Mouse (Mus musculus) kidney, postnatal 36 days (tissue): ENCODE measurements around the gene Clps.

Experiments used
- DNase-seq, 2 experiments: peaks; one replicate each; pipeline ENCODE4 v3.0.0; 2021 to 2022; ENCODE audit warnings: mixed read lengths in 2 of 2

Clps gene

DNA sequence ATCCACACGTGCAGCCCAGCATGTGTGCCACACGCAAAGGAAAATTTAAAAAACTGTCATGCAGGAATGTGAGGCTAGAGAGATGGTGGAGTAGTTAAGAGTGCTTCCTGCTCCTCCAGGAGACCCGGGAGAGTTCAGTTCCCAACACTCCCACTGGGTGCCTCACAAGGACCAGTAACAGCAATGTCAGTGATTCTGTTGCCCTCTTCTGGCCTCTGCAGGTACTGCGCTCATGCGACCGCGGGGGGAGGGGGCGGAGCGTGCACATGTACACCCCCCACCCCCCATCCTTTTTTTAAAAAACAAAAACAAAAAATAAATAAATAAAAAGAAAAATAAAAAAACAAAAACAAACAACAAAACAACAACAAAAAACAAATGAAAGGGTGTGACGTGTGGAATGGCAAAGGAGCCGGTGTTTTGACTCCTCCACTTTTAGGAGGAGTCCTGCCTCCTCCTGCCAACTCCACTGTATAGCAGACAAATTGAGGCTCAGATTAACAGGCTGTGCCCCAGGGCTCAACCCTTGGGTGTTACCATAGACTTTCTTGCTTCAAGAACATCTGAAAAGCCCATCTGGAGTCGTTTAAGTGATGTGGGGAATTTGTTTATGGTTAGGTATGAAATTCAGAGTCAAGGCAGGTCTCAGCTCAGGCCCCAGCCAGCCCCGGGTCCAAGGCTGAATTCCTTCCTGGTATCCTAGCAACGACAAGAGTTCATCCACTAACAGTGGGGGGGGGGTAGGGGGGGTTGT lies 7.3 kb downstream of the Clps start:
- peak; percentile 55 to 81 for DNase-seq

DNA sequence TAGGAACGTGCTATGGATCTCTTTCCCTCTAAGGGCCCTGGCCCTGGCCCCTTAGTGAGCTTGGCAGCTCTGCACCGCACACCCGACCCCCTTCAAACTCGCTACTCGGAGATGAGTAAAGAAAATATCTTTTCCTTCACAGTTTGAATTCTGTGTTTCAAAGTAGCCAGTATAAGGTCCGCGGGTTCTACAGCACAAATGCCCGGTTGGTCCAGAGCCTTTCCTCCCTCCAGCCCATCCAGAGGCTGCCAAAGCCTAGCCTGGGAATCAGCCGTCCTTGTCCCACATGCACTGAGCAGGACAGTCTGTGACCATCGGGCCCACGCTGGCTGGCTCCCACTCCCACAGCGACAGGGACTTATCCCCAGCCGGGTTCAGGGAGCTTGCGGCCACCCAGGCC lies 11.5 kb downstream of the Clps start, which contains the start of gene Clpsl2:
Gene Clpsl2, plus strand, starts transcription at position 301 of the 400 bp plus-strand sequence.
- DNase-seq, result no peak

DNA sequence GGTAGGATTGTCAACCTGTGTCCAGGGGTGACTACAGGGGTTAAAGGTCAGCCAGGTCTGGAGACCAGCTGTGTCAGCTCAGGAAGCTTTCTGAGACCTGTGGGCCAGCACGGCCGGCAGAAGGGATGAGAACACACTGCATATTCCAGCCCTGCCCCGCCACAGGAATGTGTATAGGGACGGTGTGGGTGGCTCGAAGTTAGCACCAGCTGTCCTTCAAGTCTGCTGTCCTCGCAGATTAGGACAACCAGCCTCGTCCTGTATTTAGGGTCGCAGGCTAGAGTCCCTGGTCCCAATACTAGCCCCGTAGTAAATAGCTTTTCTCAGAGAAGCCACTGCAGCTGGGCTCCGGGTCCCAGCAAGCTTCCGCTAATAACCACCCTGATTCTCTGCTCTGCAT lies 12.0 kb downstream of the Clps start:
- DNase-seq, result no peak

DNA sequence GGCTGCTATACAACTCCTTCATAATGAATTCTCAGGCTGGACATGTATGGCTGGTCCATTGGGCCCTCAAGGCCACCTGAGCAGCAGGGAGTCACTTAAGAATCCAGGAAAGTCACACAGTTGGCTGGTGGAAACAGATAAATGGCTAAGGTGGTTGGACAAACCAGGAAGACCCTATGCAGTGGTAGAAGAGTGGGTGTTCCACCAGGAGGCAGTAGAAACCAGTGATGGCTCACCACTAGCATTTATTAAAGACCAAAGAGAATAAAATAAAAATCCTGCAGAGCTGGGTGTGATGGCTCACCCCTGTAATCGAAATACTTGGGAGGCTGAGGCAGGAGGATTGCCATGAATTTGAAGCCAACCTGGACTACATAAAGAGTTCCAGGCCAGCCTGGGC lies 13.6 kb downstream of the Clps start:
- DNase-seq, result peak in 1 of 2 experiments; percentile 65

DNA sequence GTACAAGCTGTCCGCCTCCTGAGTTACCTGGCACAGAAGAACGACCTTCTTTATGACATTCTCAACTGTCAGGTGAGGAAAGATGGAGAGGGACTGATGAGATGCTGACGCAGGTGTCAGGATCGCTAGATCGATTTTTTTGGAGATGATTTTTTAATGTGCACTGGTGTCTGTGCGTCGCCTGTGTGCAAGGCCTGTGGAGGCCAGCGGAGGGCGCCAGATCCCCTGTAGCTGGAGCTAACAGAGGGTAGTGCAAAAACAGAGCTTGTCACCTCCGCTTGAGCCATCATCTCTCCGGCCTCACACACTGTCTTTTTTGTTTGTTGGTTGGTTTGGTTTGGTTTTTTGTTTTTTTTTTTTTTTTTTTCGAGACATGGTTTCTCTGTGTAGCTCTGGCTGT lies 22.7 kb downstream of the Clps start:
- DNase-seq, result no peak

DNA sequence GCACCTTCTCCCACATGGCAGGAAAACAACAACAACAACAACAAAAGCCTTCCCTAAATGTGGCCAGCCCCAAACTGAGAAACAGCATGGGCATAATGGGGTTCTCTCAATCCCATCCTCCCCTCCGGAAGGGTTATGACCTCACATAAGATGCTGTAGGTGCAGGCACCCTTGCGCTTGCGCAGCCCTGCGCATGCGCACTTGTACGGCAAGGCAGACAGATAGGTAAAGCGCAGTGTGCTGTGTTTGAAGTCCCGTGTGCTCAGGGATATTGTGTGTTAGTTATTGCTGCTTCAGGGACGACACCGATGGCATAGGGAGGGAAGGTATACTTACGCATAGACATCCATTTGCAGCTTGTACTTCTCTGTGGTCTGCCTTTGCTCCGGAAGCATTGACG lies 27.2 kb downstream of the Clps start:
- no peak for DNase-seq

DNA sequence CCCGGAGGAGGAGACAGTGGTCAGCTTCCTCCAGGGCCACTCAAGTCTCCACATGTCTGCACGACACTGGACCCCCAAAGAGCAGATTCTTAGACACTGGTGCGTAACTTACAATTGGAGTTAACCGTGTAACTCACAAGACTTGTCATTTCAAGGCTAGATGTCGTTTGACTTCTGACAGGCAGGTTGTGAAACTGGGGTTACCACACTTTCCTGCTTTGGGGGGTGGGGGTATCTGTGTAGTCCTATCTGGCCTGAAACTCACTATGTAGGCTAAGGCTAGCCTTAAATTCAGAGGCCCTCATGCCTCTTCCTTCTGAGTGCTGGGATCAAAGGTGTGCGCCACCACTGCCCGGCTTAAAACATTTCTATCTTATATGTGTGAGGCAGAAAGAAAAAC lies 28.0 kb downstream of the Clps start:
- DNase-seq, result no peak

DNA sequence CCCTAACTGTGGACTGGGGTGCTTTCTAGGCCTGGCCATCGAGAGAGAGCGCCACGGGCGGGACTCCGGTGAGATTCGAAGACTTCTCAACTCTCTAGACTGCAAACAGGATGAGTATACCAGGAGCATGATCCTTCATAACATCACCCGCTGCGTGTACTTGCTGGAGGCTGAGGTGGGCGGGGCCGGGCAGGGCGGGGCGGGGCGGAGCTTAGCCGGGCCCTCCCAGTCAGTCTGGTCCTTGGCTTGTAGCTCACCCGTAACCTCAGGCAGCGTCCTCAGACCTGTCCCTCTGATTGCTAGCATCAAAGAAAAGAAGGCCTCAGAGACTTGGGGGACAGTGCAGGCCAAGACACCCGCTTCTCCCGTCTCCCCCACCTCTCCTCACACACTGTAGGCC lies 28.6 kb downstream of the Clps start:
- peak in 1 of 2 experiments; percentile 49 for DNase-seq

DNA sequence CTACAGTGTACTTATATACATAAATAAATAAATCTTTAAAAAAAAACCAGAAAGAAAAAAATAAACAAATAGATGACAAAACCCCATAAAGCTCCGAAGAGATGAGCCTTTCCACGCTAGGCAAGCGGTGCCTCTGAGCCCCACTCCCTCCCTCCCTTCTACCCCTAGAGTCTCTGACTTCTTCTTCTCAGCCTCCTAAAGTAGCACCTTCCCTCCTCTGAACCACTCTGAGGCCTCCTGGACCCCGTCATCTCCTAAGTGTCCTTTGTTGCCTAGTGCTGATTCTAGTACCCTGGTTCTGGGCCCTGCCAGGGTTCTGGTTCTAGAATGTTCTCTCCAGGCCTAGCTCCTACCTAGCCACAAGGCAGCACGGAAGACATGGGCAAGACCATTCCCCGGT lies 30.1 kb downstream of the Clps start, which contains the start of gene Armc12:
Gene Armc12, plus strand, starts transcription at position 301 of the 400 bp plus-strand sequence.
- no peak for DNase-seq

DNA sequence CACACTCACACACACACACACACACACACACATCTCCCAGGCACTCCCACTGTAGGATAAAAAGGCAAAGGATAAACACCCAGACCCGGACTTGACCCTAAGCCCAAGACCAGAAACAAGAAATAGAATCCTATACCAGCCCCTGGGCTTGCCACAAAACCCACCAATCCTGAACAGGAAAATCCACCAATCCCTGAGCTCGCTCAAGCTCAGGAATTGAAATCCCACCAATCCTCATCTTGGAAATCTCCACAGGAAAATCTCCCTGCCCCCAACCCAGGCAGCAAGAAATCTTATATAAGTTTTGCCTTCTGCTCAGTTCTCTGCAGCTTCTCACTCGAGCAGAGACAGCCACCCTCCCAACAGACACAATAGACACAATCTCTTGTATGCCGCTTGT lies 31.4 kb downstream of the Clps start:
- DNase-seq, result no peak

DNA sequence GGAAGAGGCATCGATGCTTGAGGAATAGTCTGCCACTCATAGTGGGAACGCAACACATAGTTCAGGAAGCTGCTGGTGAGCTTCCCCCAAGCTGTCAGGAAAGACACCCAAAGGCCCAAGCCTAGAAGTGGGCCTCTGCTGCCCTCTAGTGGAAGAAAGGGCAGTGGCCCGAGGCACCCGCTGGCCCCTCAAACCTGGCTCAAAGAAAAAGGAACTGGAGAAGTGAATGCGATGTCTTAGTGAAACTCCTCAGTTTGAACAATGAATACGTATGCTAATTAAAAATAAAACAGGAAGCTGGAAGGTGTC lies 32.6 kb downstream of the Clps start:
- DNase-seq, result peak; percentile 86 to 92

DNA sequence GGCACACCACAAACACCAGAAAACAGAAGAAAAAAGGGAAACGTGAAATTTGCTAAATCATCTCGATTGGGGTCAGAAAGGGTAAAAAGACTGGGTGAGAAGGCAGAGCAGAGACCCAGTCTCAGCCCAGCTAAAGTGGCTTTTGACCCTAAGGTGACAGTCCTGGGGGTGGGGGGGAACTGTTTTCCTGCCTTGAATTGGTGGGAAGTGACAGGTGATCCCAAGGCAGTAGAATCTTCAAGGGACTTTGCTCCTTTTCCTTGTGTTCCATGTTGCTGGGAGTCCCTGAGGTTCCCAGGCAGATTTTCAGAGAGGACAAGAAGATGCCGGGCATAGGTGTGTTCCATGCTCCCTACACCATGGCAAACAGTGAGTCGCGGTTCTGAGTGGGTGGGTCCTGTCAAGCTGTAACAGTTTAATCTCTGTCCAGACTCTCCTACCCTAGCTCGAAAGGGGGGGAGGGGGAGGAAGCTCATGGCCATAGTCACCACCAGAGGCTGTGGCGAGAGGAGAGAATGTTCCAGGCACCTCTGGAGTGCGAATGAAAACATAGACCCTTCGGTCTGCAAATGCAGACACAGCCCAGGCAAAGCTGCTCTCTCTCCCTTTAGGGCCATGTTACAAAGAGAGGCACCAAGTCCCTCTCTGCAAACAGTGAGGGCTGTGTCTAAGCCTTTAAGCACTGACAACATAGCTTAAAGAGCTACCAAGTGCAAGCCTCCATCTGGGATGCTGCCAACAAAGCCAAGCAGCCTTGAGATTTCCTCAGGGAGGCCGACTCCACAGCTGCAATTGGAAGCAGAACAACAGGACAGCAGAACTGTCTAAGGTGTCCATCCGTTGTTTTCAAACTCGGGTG lies 33.2 kb downstream of the Clps start:
- peak in 1 of 2 experiments; percentile 53 for DNase-seq

DNA sequence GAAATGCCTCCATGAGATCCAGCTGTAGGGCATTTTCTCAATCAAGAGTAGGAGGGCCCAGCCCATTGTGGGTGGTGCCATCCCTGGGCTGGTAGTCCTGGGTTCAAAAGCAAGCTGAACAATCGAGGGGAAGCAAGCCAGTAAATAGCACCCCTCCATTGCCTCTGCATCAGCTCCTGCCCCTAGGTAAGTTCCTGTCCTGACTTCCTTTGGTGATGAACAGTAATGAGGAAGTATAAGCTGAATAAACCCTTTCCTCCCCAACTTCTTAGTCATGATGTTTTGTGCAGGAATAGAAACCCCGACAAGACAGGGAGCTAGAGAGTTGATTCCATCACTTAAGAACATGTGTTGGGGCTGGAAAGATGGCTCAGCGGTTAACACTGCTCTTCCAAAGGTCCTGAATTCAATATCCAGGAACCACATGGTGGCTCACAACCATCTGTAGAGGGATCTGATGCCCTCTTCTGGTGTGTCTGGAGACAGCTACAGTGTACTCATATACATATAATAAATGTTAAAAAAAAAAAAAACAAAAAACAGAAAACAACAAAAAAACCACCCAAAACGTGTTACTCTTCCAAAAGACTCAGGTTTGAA lies 35.6 kb downstream of the Clps start:
- DNase-seq, result no peak

DNA sequence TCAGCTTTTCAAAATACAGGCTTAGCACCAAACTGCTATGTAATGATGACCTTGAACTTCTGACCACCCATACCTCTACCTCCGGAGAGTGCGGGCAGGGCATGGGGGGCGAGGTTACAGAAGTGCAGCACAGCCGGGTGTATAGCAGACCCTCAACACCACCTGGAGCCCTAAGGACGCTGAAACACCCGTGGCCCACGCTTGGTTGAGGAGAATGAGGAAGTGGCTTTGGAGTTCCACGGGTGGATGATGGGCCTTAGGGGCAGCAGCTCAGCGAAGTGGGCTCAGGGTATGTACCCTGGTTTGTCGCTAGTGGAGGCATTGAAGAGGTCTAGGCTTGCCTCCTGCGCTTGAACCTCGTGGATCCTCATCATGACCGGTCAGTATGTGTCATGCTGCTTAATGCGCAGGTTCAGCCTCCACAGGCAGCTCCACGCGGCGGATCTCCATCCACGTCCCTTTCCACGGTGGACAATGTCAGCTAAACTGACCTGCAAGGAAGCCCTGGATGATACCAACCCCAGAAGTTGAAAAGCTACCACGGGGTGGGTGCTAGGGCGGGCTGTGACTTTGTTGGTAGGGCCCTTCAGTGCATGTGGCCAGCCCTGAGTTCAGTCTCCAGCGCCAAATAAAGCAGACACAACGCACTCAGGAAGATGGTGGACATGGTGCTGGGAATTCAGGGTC lies 36.4 kb downstream of the Clps start:
- no peak for DNase-seq

DNA sequence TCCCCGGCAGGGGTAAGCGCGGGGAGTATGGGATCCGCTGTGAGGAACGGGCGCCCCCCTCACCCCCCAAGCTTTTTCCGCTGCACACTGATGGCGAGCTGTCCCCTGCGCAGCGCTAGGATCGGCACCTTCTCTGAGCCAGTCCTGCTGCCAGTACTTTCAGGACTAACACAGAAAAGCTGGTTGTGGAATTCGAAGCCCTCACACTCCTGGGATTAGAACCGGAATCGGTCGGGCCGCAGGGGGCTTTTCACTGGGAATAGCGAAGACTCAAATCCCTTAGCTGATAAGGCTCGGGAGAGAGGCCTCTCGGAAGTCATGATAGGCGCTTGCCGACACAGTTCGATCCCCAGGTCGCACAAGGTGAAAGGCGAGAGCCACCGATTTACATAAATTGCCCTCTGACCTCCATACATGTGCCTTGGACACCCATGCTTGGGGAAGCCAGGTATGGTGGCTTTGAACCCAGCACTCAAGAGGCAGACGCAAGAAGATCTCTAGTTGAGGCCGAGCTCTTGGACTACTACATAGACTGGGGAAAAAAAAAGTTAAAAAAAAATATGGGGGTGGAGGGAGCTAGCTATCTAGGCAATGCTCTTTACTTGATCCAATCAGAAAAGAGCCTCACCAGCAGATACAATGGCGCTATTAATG lies 37.1 kb downstream of the Clps start:
- DNase-seq, result no peak

DNA sequence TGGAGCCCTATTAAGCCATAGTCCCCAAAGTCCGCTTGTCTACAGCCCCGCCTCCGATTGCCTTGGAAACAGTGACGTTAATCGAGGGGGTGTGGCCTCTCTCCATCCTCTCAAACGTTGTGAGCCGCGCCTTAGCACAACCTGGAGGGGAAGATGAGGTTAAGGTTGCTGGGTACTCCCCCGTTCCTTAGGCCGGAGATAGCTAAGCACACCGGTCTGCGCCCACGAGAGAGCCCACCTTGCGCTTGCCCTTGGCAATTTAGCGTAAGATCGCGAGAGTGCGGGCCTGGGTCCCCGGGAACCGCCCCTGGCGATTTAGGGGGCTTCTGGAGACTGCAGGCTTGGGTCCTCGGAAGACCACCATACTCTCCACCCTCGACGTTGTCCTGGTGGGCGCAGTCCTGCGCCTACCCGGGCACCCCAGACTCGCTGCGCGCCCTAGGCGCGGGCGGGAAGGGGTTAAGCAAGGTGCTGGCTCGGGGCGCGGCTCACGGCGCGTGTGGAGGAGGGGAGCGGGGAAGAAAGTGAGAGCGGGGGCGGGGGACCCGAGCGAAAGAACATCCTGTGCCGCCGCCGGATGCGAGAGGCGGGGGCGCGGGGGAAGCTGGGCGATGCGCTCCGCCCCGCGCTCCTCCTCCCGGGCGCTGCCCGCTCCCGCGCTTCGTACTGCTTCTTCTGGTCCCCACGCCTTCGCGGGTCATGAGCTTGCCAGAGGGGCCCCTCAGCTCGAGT lies 37.8 kb downstream of the Clps start:
- peak; percentile 97 to 98 for DNase-seq

DNA sequence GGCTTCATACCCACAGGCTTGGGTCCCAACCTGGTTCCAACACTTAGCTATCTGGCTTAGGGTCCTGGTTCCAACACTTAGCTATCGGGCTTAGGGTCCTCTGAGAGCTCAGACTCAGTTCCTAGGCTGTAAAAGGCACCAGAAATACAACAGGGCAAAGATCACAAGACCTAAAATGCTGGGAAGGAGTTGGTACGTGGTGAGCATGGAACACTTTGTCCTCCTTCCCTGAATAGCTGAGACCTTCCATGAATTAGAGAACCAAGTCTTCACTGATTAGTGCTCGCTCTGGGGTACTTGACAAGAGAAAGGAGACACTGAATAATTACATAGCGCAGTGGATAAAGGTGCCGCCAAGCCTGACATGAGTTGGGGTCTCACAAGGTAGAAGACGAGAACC lies 38.6 kb downstream of the Clps start:
- no peak for DNase-seq

DNA sequence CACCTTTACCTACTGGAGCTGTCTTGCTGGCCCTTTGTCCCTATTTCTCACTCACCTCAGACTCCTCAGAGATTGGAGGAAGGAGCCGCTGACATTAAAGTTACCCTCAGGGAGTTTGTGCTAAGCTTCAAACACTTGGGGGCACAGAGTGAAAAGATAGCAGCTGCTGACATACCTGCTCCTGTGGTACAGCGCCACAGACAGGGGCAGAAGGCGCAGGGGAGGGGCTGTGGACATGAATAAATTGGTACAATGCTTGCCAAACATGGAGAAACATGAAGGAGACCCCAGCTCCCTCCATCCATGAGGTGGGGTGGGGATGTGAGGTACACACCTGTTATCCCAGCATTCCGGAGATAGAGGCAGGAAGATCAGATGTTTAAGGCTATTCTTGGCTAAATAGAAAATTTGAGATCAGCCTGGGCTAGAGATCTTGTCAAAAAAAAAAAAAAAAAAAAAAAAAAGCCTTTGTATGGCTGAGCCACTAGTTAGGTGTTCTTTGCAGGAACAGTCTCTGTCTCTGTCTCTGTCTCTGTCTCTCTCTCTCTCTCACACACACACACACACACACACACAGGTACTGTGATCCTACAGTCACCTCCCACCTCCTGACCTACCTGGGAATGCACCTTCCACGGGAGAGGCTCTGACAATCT lies 39.4 kb downstream of the Clps start:
- no peak for DNase-seq

DNA sequence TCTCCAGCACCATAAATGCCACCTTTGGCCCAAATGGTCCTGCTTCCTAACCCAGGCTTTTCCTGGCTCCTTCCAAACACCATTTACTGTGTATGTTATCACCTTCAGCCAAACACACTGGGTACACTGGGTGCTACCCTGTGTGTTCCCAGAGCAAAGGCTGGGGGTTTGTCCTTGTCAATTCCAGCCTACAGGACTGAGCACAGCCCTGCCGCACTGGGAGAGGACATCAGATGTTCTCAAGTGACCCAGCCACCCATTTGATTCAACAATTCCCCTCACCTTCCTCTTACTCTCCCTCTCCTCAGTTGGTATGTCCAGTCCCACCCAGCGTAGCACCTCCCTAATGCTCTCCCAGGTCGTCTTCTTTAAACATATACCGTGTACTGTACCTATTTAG lies 40.0 kb downstream of the Clps start:
- DNase-seq, result no peak

DNA sequence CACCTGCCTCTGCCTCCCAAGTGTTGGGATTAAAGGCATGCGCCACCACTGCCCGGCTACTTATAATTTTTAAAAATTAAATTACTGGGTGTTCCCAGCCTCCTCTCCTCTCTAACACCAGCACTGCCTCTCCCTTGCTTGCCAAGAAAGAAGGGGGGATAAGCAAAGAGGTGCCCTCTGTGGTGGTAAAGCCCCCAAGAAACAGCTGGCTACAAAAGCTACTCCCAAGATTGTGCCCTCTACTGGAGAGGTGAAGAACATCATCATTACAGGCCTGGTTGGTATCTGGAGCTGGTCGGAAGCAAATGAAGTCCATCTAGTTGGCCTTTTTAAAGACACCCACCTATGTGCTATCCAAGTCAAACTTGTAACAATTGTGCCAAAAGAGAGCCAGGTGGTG lies 40.7 kb downstream of the Clps start:
- DNase-seq, result no peak

DNA sequence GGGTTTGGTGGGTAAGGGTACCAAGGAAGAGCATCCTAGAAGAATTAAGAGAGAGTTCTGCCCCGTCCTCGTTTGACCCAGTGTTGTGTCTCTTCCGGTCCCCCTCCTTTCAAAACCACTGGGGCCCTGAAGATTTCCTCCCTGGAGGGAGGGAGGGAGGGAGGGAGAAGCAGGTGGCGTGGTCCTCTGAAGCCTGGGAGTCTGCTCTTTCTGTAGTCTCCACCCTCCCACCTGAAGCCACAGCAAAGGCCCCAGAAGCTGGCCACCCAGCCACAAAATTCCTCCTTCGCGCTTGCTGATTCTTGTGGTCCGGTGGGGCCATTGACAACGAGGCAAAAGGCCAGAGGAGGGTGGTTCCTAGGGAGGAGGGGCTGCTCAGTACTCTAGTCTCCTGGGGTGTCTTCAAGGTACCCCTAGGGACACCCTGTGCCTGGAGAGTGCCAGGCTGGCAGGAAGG lies 41.9 kb downstream of the Clps start:
- peak; percentile 63 to 89 for DNase-seq
